14 mouse cellular contexts compared by ENCODE assay signal in the genomic region with DNA sequence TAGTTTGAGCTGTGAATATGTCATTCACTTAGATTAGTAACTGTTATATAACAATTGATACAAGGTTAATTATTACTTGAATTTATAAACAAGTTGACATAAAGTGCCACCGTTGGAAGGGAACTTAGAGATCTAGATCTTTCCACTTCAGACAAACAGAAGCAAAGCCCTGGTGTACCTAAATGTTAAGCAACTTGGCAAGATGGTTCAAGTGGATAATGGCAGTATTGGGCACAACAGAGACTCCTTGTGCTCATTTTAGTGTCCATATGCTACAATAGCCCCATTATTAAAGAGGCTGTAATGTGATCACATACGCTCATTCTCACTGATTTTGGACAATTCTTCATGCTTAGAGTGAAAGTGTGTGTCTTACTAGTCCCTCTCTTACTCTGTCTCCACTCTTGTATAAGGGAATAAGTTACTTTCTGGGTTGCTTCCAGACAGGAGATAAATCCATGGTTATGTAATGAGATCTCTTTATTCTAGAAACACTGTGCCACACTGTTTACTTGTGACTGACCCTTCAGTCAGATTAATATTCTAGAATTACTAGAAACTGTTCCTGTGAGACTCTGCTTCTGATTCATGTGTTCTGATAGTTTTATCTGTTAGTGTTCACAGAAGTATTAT.
"Had no signal": no experiment of that assay in that cellular context is flagged by ENCODE, and none has a peak within 500 bp of the region (broad histone marks: within the 10 kb centered on the region; RNA-seq: fewer than 3 reads in every experiment).

No protein-coding gene starts in this region.

- H3K9ac ChIP-seq: intestine, embryonic 15.5 days; limb, embryonic 12.5 days; liver, embryonic 15.5 days; midbrain, embryonic 15.5 days; neural tube, embryonic 13.5 days; stomach, embryonic 15.5 days had no signal

- DNase-seq: liver; lung, adult 2 months; lung, postnatal 4 days; thymus, adult 2 months; thymus, postnatal 25 days had no signal

- H3K4me2 ChIP-seq: intestine, embryonic 15.5 days; limb, embryonic 12.5 days; liver, embryonic 15.5 days; midbrain, embryonic 15.5 days; neural tube, embryonic 13.5 days; stomach, embryonic 15.5 days had no signal

- H3K36me3 ChIP-seq: intestine, embryonic 15.5 days; limb, embryonic 12.5 days; liver, embryonic 15.5 days; midbrain, embryonic 10.5 days; midbrain, embryonic 15.5 days; neural tube, embryonic 13.5 days; stomach, embryonic 15.5 days had no signal

- ATAC-seq: lung, postnatal 0 days; midbrain, embryonic 15.5 days had no signal

- H3K4me3 ChIP-seq: intestine, embryonic 15.5 days; limb, embryonic 12.5 days; liver, embryonic 15.5 days; midbrain, embryonic 10.5 days; midbrain, embryonic 15.5 days; neural tube, embryonic 13.5 days; stomach, embryonic 15.5 days had no signal

- H3K27me3 ChIP-seq: intestine, embryonic 15.5 days; limb, embryonic 12.5 days; liver, embryonic 15.5 days; midbrain, embryonic 15.5 days; neural tube, embryonic 13.5 days; stomach, embryonic 15.5 days had no signal

- H3K4me1 ChIP-seq: intestine, embryonic 15.5 days; limb, embryonic 12.5 days; liver, embryonic 15.5 days; midbrain, embryonic 15.5 days; neural tube, embryonic 13.5 days; stomach, embryonic 15.5 days had no signal

- H3K27ac ChIP-seq: intestine, embryonic 15.5 days; kidney, postnatal 0 days; limb, embryonic 12.5 days; liver, embryonic 15.5 days; midbrain, embryonic 10.5 days; midbrain, embryonic 15.5 days; neural tube, embryonic 13.5 days; stomach, embryonic 15.5 days had no signal

- H3K9me3 ChIP-seq: intestine, embryonic 15.5 days; limb, embryonic 12.5 days; liver, embryonic 15.5 days; midbrain, embryonic 10.5 days; midbrain, embryonic 15.5 days; neural tube, embryonic 13.5 days; stomach, embryonic 15.5 days had no signal
